Mouse (Mus musculus) induced T-regulatory cell, adult 2 months (primary cell): ENCODE data around the gene Aida.
"Not testable (repeated sequence)": the region's sequence is repeated elsewhere in the genome, so short reads cannot be mapped to it uniquely, and the experiment has no call there.

Source experiments
- DNase-seq: peaks from one replicate; pipeline ENCODE4 v3.0.0-alpha.2; 2012; ENCODE audit warnings: low read depth

Gene Aida

GRCm38 (mm10) chr1:183296465-183296864, at the start of gene Aida:
Aida (plus strand) TSS chr1:183296590.
- DNase-seq = no peak

GRCm38 (mm10) chr1:183248144-183248543, 48.2 kb upstream of the Aida start:
- DNase-seq = no peak

GRCm38 (mm10) chr1:183250612-183251011, 45.8 kb upstream of the Aida start:
- DNase-seq = no peak

DNA sequence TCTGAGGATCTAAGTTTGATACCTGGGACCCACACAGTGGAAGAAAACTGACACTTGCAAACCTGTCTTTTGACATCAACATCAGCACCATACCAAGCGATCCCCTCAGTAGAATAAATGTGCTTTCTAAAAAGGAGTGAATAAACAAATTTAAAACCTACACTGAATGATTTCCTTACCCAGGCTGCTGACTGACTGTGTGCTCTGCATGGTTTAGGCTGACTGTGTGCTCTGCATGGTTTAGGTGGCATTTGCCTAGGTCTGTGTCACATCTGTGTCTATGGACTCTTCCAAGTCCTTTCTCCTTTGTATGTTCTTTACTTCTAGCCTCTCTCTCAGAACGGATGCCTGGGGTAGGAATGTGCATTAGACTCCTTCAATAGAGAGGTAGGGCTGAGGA, 44.6 kb upstream of the Aida start:
- DNase-seq = no peak

DNA sequence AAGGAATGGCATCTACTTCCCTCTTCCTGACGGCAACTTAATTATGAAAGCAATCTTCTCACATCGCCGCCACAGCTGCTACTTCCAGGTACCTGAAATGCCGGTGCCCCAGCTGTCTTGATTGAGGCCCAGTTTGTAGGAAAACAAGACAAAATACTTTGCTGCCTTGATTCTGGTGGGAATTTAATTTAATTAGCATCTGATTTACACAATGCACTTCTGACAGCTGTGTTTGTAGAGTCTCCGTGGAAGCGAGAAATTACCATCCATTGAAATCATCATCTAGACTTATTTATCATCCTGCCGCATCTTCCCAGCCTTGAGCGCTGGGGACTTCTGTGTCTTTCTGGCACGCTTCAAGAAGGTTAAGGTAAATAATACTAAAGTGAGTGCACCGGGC, 43.8 kb upstream of the Aida start:
- DNase-seq = no peak

GRCm38 (mm10) chr1:183264145-183265008, 32.0 kb upstream of the Aida start:
- DNase-seq = no peak

GRCm38 (mm10) chr1:183265921-183266467, 30.4 kb upstream of the Aida start:
- peak; percentile 59 for DNase-seq

- DNase-seq = no peak
These were observed 28.7 kb upstream of the Aida start for GRCm38 (mm10) chr1:183267666-183268065.

GRCm38 (mm10) chr1:183272867-183273818, 23.2 kb upstream of the Aida start:
- DNase-seq = peak; percentile 68

- no peak for DNase-seq
These were observed 22.0 kb upstream of the Aida start for GRCm38 (mm10) chr1:183274385-183274784.

DNA sequence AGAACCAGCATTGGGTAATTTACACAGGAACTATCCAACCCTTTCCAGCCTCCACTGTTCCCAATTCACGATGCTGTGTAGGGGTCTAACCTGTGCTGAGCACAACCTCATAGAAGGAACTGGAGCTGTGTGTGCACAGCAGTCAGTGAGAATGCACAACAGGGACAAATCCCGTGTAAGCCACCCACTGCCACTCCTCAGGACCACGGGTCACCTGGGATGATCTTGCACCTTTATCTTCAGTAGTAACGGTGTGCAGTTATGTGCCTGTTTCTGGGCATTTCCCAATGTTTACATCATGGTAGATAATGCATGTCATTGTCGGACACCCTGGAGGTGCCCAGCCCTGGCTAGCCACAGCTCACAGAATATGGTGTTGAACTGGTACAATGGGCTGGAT, 20.6 kb upstream of the Aida start:
- no peak for DNase-seq

DNA sequence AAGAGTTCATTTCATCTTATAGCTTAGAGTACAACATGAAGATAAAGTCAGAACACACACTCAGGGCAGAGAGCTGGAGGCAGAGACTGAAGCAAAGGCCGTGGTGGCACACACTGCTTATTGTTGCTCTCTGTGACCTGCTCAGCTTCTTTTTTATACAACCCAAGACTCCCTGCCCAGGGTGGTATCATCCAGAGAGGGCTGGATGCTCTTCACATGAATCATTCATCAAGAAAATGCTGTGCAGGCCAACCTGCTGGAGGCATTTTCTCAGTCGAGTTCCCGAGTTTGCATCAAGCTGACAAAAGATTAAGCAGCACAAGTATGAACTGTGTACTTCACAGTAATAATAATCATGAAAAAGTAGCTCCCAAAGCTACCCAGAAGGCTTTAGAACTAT, 8.0 kb upstream of the Aida start:
- DNase-seq = no peak

GRCm38 (mm10) chr1:183289576-183289975, 6.8 kb upstream of the Aida start:
- no peak for DNase-seq

DNA sequence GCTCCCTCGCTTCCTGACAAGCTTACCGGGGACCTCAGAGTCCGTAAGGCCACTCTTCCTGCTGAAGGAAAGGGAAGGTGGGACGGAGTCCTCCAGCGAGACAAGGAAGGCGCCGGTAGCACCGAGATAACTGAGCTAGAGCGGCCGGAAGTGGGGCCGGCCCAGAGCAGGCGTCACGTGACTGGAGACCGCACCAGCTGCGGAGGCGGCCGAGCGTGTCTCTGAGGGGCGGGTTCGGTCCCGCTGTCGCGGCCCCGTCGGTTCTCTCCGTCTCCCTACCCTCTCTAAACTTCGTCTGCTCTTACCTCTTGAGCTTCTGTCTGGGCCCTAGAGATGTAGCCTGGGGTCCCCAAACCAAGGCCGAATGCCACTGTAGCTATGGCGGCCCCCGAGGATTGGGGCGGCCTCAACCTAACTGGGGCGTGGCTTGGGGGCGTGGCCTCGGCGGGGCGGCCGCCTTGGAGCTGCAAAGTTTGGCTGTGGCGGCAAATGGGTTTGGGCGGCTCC, 540 bp downstream of the Aida start, which contains the start of gene Brox:
Gene Brox, minus strand, starts transcription at position 393 of the 507 bp plus-strand sequence.
- DNase-seq = peak; percentile 96

DNA sequence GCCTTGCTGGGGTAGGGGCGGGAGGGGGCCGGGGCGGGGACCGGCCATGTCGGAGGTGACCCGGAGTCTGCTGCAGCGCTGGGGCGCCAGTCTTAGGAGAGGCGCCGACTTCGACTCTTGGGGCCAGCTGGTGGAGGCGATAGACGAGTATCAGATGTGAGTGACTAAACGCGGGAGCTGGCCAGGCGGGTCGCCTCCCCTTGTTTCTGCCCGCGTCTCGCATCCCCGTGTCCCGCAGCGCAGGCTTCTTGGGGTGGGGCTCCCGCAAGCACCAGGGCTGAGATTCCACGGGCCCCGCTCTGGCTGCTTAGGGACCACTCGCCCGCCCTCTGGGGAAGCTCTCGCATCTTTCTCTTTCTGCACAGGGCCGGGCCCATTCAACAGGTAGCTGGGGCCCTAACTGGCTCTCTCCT, 1.1 kb downstream of the Aida start:
- DNase-seq = peak; percentile 73

DNA sequence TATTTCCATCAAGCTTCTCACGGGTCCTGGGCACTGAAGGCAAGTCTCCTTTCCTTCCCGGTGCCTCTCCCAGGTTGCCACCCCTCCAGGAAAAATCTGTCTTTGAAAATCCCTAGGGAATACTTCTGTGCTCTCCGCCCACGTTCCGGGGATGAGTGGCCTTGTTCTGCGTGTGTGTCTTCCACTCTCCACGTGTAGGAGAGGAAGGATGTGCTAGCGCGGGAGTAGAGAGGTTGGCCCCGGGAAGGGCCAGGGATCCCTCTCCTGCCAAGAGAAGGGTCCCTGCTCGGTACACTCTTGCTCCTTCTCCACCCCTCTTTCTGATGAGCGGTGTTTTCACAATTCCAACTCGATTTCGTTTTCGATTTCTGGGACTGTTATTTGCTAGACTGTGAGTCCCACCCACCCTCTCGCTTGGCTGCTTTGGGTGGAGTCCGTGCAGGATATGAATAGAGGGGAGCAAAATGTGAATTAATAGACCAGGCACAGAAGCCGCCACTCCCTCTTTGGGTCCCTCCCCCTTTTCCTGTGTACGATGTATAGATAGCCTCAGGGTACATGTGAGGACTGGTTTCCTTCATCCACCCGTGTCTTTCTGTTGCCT, 1.6 kb downstream of the Aida start:
- DNase-seq = peak; percentile 86

- DNase-seq = peak; percentile 97
These were observed 2.8 kb downstream of the Aida start for GRCm38 (mm10) chr1:183299161-183299560.

DNA sequence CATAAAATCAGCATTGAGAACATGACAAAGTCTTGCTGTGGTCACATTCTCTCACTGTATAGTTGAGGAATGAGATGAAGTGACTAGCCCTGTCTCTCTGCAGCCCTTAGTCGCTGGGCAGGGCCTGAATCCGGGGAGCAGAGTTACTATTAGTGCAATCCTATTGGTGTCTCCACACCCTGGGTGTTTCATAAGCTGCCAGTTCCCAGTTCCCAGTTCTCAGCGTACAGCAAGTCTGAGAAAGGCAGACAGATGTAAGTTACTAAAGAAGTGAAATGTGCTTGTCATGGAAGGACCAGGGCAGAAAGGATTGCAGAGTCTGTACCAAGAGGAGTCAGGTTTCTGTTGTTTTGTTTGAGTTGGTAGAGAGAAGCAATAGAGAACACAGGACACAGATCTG, 11.2 kb downstream of the Aida start:
- no peak for DNase-seq

DNA sequence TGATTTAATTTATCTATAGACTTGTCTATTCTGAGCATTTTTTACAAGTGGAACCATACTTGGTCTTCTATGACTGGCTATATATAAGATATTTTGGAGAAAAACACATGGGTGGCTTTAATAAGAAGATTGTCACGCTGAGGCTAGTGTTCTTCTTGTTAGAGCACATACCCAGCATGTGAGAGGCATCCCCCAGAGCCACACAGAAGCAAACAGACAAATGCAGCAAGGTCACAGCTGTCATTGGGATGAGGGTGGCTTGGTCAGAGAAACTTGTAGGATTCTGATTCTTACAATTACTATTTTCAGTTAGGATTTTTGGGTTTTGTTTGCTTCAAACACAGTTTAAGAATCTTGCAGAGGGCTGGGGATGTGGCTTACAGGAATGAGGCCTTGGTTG, 12.1 kb downstream of the Aida start:
- no peak for DNase-seq

- not testable (repeated sequence) for DNase-seq
These were observed 13.2 kb downstream of the Aida start for GRCm38 (mm10) chr1:183309601-183310000.

- DNase-seq = no peak
These were observed 15.7 kb downstream of the Aida start for GRCm38 (mm10) chr1:183312076-183312475.

GRCm38 (mm10) chr1:183315783-183316182, 19.4 kb downstream of the Aida start:
- DNase-seq = peak; percentile 40
